Mouse (Mus musculus) embryonic facial prominence, embryonic 12.5 days (tissue): ENCODE results near the gene Cyp17a1. TPM values are rescaled to one million over a fixed set of nuclear protein-coding genes. Genes with fewer than 3 reads are reported as not detected.

ENCODE experiments used
- ATAC-seq: fragments of 200-750 bp; cut with Nextera tagmentation; 2 replicates; pipeline ENCODE4 v1.8.0; 2017; ENCODE audit not compliant: insufficient number of reproducible peaks, insufficient read depth, low FRiP score, low TSS enrichment
- H3K27ac ChIP-seq: fragments of 300-500 bp; sonication (generic); 2 replicates; pipeline ENCODE4 v1.5.1; 2016; ENCODE audit warnings: mild to moderate bottlenecking
- H3K27me3 ChIP-seq: fragments of 300-500 bp; sonication (generic); 2 replicates; pipeline ENCODE4 v1.6.1; 2016; ENCODE audit warnings: mild to moderate bottlenecking, moderate library complexity
- H3K36me3 ChIP-seq: fragments of 300-500 bp; sonication (generic); 2 replicates; pipeline ENCODE4 v1.6.1; 2016; ENCODE audit warnings: mild to moderate bottlenecking
- H3K4me1 ChIP-seq: fragments of 300-500 bp; sonication (generic); 2 replicates; pipeline ENCODE4 v1.6.1; 2016
- H3K4me2 ChIP-seq: fragments of 300-500 bp; sonication (generic); replicated peaks from 2 replicates; pipeline ENCODE4 v1.6.1; 2016; ENCODE audit warnings: mild to moderate bottlenecking, moderate library complexity
- H3K4me3 ChIP-seq: fragments of 300-500 bp; sonication (generic); 2 replicates; pipeline ENCODE4 v1.5.1; 2016; ENCODE audit warnings: mild to moderate bottlenecking
- H3K9ac ChIP-seq: fragments of 300-500 bp; sonication (generic); 2 replicates; pipeline ENCODE4 v1.6.1; 2016; ENCODE audit warnings: mild to moderate bottlenecking, moderate library complexity
- H3K9me3 ChIP-seq: fragments of 300-500 bp; sonication (generic); 2 replicates; pipeline ENCODE4 v1.6.1; 2016; ENCODE audit warnings: mild to moderate bottlenecking, moderate library complexity
- WGBS: fragments of 180-500 bp; shearing (Covaris S2); methylation state at CpG from one replicate; pipeline ENCODE4 v1.1.7; 2016; 5-methylcytosine and 5-hydroxymethylcytosine counted together
- polyA plus RNA-seq: library from polyadenylated mRNA; unstranded; fragments of >200 nt; fragmentation: Nextera tagmentation; extraction: Ambion mirVana; gene quantifications from 2 replicates; pipeline ENCODE4 v1.2.1, GENCODE M21; 2016

Cyp17a1 gene
- polyA plus RNA-seq, 1 experiment from 2014 or later: 0.26 TPM

DNA sequence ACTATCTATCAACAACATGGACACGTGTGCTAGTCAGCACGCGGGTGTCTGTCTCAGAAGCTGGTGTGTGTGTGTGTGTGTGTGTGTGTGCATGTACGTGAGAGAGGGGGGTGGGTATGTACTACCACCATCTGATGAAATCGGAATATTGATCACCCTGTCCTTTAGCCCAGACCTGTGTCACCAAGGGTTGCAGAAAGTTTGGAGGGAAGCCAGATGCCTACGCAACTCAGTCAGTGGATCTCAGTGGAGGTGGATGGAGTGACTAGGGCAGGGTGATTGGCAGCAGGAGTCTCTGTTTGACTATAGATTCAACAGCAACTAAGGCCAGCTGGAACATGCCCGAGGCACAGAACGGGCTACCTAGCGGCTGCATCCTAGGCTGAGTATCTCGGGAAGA is 4.7 kb downstream of the Cyp17a1 start:
- no peak for ATAC-seq
- H3K9me3 ChIP-seq: no peaks in the 10 kb centered on the region
- no peaks in the 10 kb centered on the region for H3K36me3 ChIP-seq
- no peak overlapping the region for H3K4me3 ChIP-seq
- WGBS: 83% methylated on average over 10 of the region's 10 CpGs
- no peak overlapping the region for H3K4me2 ChIP-seq
- H3K27me3 ChIP-seq: peaks cover 8% of the 10 kb centered on the region; the same call in 1 of the 2 replicates
- H3K27ac ChIP-seq: no peak overlapping the region
- peaks cover 7% of the 10 kb centered on the region; the same call in 1 of the 2 replicates for H3K4me1 ChIP-seq
- no peak overlapping the region for H3K9ac ChIP-seq

DNA sequence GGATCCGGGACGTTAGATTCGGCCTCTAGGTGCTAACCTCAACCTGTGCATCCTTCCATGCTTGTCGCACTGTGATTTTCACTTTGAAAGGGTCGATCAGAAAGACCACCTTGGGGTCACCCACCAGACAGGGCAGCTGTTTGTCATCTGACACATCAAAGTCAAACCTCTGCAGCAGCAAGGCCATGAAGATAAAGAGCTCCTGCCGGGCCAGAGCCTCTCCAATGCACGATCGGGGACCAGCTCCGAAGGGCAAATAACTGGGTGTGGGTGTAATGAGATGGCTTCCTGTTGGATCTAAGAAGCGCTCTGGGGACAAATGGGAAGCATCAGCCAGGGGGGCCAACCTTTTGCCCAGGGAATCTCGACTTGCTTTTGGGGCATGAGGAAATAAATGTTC is 5.7 kb downstream of the Cyp17a1 start:
- Histone ChIP-seq H3K9ac (no peak overlapping the region), H3K9me3 (no peaks in the 10 kb centered on the region), H3K27me3 (peaks cover 8% of the 10 kb centered on the region; the same call in 1 of the 2 replicates), H3K36me3 (no peaks in the 10 kb centered on the region), H3K4me3 (no peak overlapping the region), H3K27ac (no peak overlapping the region), H3K4me1 (peaks cover 8% of the 10 kb centered on the region; the same call in 1 of the 2 replicates), H3K4me2 (no peak overlapping the region)
- no peak for ATAC-seq
- 68% methylated on average over 11 of the region's 11 CpGs for WGBS

DNA sequence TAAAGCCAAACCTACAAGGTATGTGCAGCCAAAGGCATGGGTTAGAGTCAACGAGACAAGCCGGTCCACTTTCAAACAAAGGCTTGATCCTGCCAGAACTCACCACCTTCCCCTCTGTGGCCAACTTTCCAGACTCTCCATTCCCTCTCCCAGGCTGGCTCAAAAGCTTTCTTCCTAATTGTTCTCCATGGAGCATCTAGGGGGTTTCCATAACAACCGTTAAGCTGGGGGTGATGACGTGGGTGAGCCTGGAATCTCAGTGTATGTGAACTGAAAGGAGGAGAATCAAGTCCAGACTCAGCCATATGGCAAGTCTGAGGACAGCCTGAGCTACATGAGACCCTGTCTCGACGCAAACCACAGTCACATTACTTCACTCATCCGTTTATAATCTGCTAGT is 7.5 kb downstream of the Cyp17a1 start:
- H3K36me3 ChIP-seq: no peaks in the 10 kb centered on the region
- no peaks in the 10 kb centered on the region for H3K27me3 ChIP-seq
- H3K27ac ChIP-seq: no peak overlapping the region
- no peak overlapping the region for H3K4me3 ChIP-seq
- H3K4me1 ChIP-seq: peaks cover 11% of the 10 kb centered on the region; the same call in 1 of the 2 replicates
- no peak overlapping the region for H3K4me2 ChIP-seq
- peak; percentile 57; the same call in 1 of the 2 replicates for ATAC-seq
- H3K9me3 ChIP-seq: no peaks in the 10 kb centered on the region
- 53% methylated on average over 7 of the region's 7 CpGs for WGBS
- no peak overlapping the region for H3K9ac ChIP-seq

DNA sequence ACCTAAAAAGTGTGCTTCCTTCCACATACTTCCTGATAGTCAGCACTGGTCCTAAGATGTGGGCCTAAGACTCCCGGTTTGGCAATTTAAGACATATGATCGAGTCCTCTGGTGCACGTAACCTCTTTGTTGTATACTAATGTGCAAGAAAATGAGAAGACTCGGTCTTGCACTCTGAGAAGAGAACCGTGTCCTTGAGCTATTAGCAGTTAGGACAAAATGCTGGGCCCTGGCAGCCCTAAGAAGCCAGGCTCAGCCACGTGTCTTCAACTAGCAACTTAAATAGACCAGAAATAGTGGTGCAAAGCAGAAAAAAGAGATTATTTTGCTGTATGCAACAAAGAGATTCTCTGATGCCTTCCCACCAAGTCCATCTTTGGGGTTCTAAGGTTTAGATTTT is 10.2 kb downstream of the Cyp17a1 start:
- H3K9ac ChIP-seq: no peak overlapping the region
- peaks cover 11% of the 10 kb centered on the region; the same call in 1 of the 2 replicates for H3K4me1 ChIP-seq
- H3K27me3 ChIP-seq: no peaks in the 10 kb centered on the region
- no peaks in the 10 kb centered on the region for H3K36me3 ChIP-seq
- no peak overlapping the region for H3K4me3 ChIP-seq
- no peak for ATAC-seq
- no peak overlapping the region for H3K4me2 ChIP-seq
- H3K9me3 ChIP-seq: no peaks in the 10 kb centered on the region
- 68% methylated on average over 6 of the region's 6 CpGs for whole genome bisulfite sequencing
- no peak overlapping the region for H3K27ac ChIP-seq

DNA sequence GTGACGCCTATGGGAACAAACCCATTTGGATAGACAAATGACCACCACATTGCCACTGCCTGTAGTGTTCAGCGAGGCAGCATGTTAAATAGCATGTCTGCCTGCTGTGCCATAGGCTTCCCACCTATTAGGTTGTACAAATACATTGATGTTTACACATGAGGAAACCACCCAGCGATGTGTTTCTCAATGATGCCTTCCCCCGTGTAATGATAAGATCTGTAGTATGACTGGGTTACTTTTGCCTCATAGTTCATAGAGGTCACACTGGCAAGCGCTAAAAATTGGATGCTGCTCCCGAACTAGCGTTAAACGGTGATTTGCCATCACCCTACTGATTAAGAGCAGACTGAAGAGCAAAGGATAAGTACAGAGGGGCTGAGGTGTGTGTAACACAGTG is 10.8 kb downstream of the Cyp17a1 start:
- no peak overlapping the region for H3K27ac ChIP-seq
- no peak for ATAC-seq
- no peaks in the 10 kb centered on the region for H3K9me3 ChIP-seq
- peaks cover 11% of the 10 kb centered on the region; the same call in 1 of the 2 replicates for H3K4me1 ChIP-seq
- H3K36me3 ChIP-seq: peaks cover 2% of the 10 kb centered on the region; the same call in 1 of the 2 replicates
- no peak overlapping the region for H3K4me3 ChIP-seq
- no peak overlapping the region for H3K4me2 ChIP-seq
- 74% methylated on average over 8 of the region's 8 CpGs for WGBS
- H3K27me3 ChIP-seq: no peaks in the 10 kb centered on the region
- H3K9ac ChIP-seq: no peak overlapping the region

DNA sequence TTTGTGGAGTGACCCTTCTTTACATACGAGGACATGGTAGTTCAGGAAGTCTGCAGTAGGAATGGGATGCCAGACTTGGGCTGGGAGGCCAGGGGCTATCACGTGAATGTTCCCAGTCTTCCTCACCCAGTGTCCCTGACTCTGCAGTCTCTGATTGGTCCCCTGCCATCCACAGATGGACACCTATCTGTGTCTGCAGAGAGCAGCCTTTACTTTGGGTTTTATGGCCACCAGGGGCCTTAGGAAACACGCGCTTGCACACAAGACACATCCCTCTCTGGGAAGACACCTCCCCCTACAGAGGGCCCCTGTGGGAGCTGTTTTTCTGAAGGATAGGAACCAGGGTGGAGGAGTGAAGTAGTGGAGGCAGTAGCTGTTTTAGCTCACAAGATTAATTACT is 11.5 kb downstream of the Cyp17a1 start:
- H3K4me3 ChIP-seq: no peak overlapping the region
- H3K27me3 ChIP-seq: no peaks in the 10 kb centered on the region
- no peak overlapping the region for H3K27ac ChIP-seq
- WGBS: 63% methylated on average over 4 of the region's 4 CpGs
- H3K36me3 ChIP-seq: peaks cover 9% of the 10 kb centered on the region
- no peak for ATAC-seq
- H3K9me3 ChIP-seq: no peaks in the 10 kb centered on the region
- H3K9ac ChIP-seq: no peak overlapping the region
- peaks cover 11% of the 10 kb centered on the region; the same call in 1 of the 2 replicates for H3K4me1 ChIP-seq
- no peak overlapping the region for H3K4me2 ChIP-seq

DNA sequence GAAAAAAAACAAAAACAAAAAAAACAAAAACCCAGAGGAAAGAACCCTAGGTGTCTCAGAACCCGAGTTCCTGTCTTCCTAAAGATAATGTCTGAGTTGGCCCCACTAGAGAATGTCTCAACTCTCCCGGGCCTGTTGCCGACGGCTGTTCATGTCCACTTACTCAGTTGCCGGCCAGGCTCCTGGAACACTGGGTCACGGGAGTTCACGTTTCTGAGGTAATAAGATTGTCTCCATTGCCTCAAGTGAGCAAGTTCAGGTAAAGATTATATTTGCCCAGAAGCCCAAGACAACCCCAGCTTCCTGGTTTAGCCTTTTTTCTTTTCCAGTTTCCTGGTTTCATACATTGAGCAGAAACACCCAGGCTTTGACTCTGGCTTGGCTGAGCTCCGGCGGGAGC is 14.1 kb downstream of the Cyp17a1 start:
- 83% methylated on average over 9 of the region's 9 CpGs for WGBS
- no peak for ATAC-seq
- H3K27ac ChIP-seq: no peak overlapping the region

DNA sequence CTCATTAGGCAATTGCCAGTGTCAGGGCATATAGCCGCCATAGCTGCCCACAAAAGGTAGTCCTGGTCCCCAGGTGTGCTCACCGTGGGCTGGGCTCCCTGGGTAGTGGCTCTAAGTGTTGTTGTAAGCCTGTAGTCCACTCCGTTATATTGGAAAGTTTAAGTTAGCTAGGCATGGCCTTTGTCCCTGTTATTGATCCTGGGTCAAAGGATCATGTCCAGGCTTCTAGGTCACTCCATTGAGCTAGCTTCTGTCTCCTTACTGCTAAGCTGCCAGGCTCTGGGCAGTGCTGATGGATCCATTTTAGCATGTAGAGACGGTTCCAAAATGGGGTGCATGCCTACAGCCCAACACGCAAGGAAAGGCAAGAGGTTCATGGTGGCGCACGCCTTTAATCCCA is 14.6 kb downstream of the Cyp17a1 start:
- no peaks in the 10 kb centered on the region for H3K27me3 ChIP-seq
- H3K9me3 ChIP-seq: no peaks in the 10 kb centered on the region
- no peak overlapping the region for H3K27ac ChIP-seq
- peaks cover 41% of the 10 kb centered on the region for H3K36me3 ChIP-seq
- peaks cover 4% of the 10 kb centered on the region; the same call in 1 of the 2 replicates for H3K4me1 ChIP-seq
- 96% methylated on average over 7 of the region's 7 CpGs for WGBS
- H3K4me3 ChIP-seq: no peak overlapping the region
- H3K9ac ChIP-seq: no peak overlapping the region
- no peak for ATAC-seq
- H3K4me2 ChIP-seq: no peak overlapping the region

More for the DNA sequence above, 14.1 kb downstream of the Cyp17a1 start:
- H3K36me3 ChIP-seq: peaks cover 36% of the 10 kb centered on the region
- H3K27me3 ChIP-seq: no peaks in the 10 kb centered on the region
- peaks cover 4% of the 10 kb centered on the region; the same call in 1 of the 2 replicates for H3K4me1 ChIP-seq
- no peak overlapping the region for H3K4me3 ChIP-seq
- H3K4me2 ChIP-seq: no peak overlapping the region
- no peaks in the 10 kb centered on the region for H3K9me3 ChIP-seq
- H3K9ac ChIP-seq: no peak overlapping the region

DNA sequence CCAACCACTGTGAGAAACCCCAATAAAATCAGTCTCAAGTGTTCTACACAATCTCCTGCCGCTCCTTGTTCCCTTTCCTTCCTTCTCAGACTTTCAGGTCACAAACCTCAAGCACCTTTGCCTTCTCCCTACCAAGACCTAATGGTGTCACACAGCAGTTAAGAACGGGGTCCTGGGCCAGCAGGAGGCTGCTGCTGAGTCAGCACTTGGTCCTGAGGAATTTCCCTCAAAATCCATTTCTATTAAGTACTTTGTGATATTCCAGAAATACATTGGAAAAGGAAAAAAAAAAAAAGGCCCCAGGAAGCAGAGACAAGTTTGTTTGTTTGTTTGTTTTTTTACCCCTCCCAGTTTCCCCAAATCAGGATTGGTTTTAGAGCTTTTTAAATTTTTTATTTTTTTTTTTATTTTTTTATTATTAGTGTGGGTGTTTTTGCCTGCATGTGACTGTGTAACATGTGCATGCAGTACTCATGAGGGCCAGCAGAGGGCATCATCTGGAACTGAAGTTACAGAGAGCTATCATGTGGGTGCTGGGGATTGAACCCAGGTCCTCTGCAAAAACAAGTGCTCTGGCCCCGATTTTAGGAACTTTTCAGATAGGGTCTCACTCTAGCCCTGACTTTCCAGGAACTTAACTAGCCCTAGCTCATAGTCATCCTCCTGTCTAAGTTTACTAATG is 15.5 kb downstream of the Cyp17a1 start:
- Histone ChIP-seq H3K9me3 (no peaks in the 10 kb centered on the region), H3K4me2 (no peak overlapping the region), H3K4me3 (no peak overlapping the region), H3K27me3 (no peaks in the 10 kb centered on the region), H3K9ac (no peak overlapping the region), H3K27ac (no peak overlapping the region), H3K4me1 (peaks cover 4% of the 10 kb centered on the region; the same call in 1 of the 2 replicates), H3K36me3 (peaks cover 48% of the 10 kb centered on the region)
- ATAC-seq: no peak
- WGBS: 85% methylated on average over 3 of the region's 3 CpGs

DNA sequence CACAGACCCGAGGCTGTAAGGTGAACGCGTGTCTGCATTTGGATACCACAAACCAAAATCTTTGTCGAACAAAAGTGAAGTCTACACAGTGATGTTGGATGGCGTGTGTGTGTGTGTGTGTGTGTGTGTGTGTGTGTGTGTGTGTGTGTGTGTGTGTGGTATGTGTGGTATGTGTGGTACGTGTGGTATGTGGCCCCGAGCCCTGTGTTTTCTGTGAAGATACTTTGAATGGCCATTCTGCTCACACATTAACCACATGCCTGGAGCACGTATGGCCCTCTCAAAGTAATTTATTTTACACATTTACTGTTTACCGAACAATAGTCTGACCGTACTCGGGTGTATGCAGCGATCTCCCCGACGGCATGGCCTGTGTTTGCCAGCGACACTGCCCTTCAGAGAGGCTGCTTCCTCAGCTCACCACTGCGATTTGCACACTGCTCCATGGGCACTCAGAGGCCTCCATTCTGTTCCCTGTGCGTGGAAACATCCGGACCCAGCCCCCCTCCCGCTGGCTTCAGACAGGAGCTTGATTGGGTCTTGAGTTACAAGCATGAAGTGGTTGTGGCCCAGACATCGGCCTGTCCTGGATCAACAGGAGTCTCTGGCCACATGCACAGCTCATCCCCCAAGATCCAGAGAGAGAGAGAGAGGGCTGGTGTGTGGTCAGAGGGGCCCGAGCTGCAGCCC is 16.7 kb downstream of the Cyp17a1 start:
- no peaks in the 10 kb centered on the region for H3K4me1 ChIP-seq
- no peak overlapping the region for H3K27ac ChIP-seq
- H3K27me3 ChIP-seq: no peaks in the 10 kb centered on the region
- no peak overlapping the region for H3K4me3 ChIP-seq
- WGBS: 90% methylated on average over 21 of the region's 21 CpGs
- no peaks in the 10 kb centered on the region for H3K9me3 ChIP-seq
- no peak overlapping the region for H3K9ac ChIP-seq
- no peak overlapping the region for H3K4me2 ChIP-seq
- H3K36me3 ChIP-seq: peaks cover 53% of the 10 kb centered on the region
- no peak for ATAC-seq

DNA sequence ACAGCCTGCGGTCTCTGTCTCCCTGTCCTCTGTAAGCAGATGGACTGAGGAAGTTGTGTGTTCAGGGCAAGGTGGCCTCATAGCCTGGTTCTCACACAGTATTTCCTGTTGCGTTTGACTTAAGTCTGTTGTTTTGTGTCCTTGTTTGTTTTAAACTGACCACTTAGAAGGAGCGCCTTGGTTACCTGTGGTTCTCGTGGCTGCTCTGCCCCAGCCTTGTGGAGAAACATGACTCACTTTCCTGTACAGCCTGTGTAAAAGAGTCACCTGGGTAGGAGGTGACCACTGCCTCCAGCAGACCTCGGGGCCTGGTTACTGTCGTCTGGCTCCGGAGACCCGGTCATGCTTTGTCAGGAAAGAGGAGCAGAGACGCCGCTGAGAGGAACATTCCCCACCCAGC is 17.3 kb downstream of the Cyp17a1 start:
- H3K27ac ChIP-seq: no peak overlapping the region
- no peaks in the 10 kb centered on the region for H3K4me1 ChIP-seq
- H3K36me3 ChIP-seq: peaks cover 53% of the 10 kb centered on the region
- no peaks in the 10 kb centered on the region for H3K9me3 ChIP-seq
- WGBS: 92% methylated on average over 10 of the region's 10 CpGs
- no peak overlapping the region for H3K4me3 ChIP-seq
- H3K9ac ChIP-seq: no peak overlapping the region
- H3K27me3 ChIP-seq: no peaks in the 10 kb centered on the region
- H3K4me2 ChIP-seq: no peak overlapping the region
- no peak for ATAC-seq

DNA sequence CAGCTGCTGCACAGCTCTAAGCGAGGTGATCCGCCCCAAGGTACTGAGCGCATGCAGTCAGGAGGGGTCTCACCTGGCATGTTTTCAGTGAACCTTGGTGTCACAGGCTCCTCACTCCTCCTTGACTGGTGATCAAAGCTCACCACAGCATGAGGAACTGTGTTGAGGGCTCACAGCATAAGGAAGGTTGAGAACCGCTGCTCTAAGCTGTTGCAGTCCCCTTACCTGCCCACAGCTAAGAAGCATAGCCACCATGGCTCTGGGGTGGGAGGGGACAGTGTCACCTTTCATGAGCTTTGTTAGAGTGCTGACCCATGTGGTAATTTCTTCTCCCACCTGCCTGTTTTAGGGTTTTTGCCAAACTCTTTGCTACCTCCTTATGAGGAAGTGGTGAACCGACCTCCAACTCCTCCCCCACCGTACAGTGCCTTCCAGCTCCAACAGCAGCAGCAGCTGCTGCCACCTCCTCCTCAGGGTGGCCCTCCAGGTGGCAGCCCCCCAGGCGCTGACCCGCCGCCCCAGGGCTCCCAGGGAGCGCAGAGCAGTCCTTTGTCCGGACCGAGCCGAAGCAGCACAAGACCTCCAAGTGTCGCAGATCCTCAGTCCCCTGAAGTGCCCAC is 19.2 kb downstream of the Cyp17a1 start:
- WGBS: 93% methylated on average over 14 of the region's 14 CpGs
- H3K27ac ChIP-seq: no peak overlapping the region
- no peaks in the 10 kb centered on the region for H3K27me3 ChIP-seq
- H3K9me3 ChIP-seq: no peaks in the 10 kb centered on the region
- no peak overlapping the region for H3K9ac ChIP-seq
- H3K4me3 ChIP-seq: no peak overlapping the region
- H3K4me1 ChIP-seq: no peaks in the 10 kb centered on the region
- H3K4me2 ChIP-seq: no peak overlapping the region
- ATAC-seq: no peak
- H3K36me3 ChIP-seq: peaks cover 56% of the 10 kb centered on the region
